9 mouse cellular contexts compared by ENCODE assay signal in the genomic region with DNA sequence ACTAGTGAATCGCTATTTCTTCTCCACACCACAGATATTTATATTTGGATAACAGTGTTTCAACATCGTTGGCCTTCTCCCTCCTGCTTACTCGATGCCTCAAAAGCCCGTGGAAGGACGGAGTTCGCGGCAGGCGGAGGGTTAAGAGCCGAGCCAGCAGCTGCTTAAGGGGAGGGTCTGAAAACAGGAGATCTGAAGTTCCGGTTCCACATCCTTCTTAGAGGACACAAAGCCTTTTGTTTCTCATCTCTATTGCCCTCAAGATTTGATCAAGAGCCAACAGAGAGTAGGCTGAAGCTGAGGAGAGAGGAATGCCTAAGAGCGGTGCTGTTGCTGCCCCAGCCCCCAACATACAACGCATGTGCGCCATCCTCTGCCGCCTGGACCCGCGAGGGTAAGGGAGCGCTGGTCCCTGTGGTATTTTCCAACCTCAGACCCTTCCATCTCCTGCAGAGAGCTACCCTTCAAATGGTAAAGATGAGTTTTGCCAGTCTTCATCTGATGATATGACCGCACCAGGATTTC. TPM values are rescaled to one million over a fixed set of nuclear protein-coding genes. Genes with fewer than 3 reads are reported as not detected.
DNase-seq lines count a peak whose midpoint lies in the region; ATAC-seq and TF ChIP-seq lines count a peak whose summit lies in the region.
"Had no signal": no experiment of that assay in that cellular context is flagged by ENCODE, and none has a peak within 500 bp of the region (broad histone marks: within the 10 kb centered on the region; RNA-seq: fewer than 3 reads in every experiment).

No protein-coding gene starts in this region.

- H3K4me2 ChIP-seq in intestine, postnatal 0 days (replicated peaks; ENCODE audit: low read depth), result peak overlapping the region; percentile 33; the same call in 1 of the 2 replicates

- H3K27me3 ChIP-seq in forebrain, embryonic 10.5 days (ENCODE audit: poor library complexity, severe bottlenecking), result peaks cover 11% of the 10 kb centered on the region
- H3K27me3 ChIP-seq in intestine, postnatal 0 days (replicated peaks; ENCODE audit: control insufficient read depth, insufficient read depth, low read length), result no peaks in the 10 kb centered on the region
- H3K27me3 ChIP-seq in small intestine, adult 2 months (ENCODE audit: control insufficient read depth, insufficient read depth, low read length), result no peaks in the 10 kb centered on the region

- peaks cover 34% of the 10 kb centered on the region for H3K4me1 ChIP-seq in forebrain, embryonic 10.5 days
- H3K4me1 ChIP-seq in intestine, postnatal 0 days (replicated peaks; ENCODE audit: control insufficient read depth, insufficient read depth, low read length), result no peaks in the 10 kb centered on the region; the same call in 1 of the 2 replicates
- peaks cover 27% of the 10 kb centered on the region for H3K4me1 ChIP-seq in small intestine, adult 2 months (ENCODE audit: control insufficient read depth, insufficient read depth, insufficient read length, low read length)

- no peak for TF ChIP-seq POLR2A in small intestine, adult 2 months (IDR thresholded peaks at IDR 0.05; ENCODE audit: low read depth, low read length)

- TF ChIP-seq CTCF in layer of hippocampus, adult 2 months (conservative IDR thresholded peaks at IDR 0.05), result no peak
- no peak for TF ChIP-seq CTCF in intestine, postnatal 0 days (IDR thresholded peaks at IDR 0.05; ENCODE audit: low read depth)
- no peak for TF ChIP-seq CTCF in small intestine, adult 2 months (IDR thresholded peaks at IDR 0.05; ENCODE audit: extremely low read depth, insufficient read length, insufficient replicate concordance, low read depth, low read length)

- ATAC-seq in intestine, postnatal 0 days, result no peak

- no peaks in the 10 kb centered on the region for H3K36me3 ChIP-seq in forebrain, embryonic 10.5 days (replicated peaks)
- H3K36me3 ChIP-seq in intestine, postnatal 0 days (ENCODE audit: control insufficient read depth, insufficient read depth), result no peaks in the 10 kb centered on the region
- no peaks in the 10 kb centered on the region for H3K36me3 ChIP-seq in small intestine, adult 2 months (ENCODE audit: control insufficient read depth, insufficient read depth, low read length)

- no peak overlapping the region for H3K9ac ChIP-seq in intestine, postnatal 0 days (ENCODE audit: low read depth, low read length)

- peak overlapping the region; percentile 33; the same call in 1 of the 2 replicates for H3K4me3 ChIP-seq in layer of hippocampus, adult 2 months
- peak overlapping the region; percentile 28 for H3K4me3 ChIP-seq in forebrain, embryonic 10.5 days
- peak overlapping the region; percentile 9; the same call in 1 of the 2 replicates for H3K4me3 ChIP-seq in intestine, postnatal 0 days (ENCODE audit: low read depth, low read length)
- peak overlapping the region; percentile 39 for H3K4me3 ChIP-seq in small intestine, adult 2 months (ENCODE audit: low read depth, low read length)
- H3K4me3 ChIP-seq: megakaryocyte, embryonic 14.5 days had no signal

- 37% methylated on average over 18 of the region's 18 CpGs for WGBS in forebrain, embryonic 10.5 days
- 18% methylated on average over 18 of the region's 18 CpGs for WGBS in intestine, postnatal 0 days
- 10% methylated on average over 18 of the region's 18 CpGs for WGBS in small intestine, adult 2 months

- DNase-seq in layer of hippocampus, adult 2 months (ENCODE audit: low spot score in 2 of 2), result no peak
- no peak for DNase-seq in layer of hippocampus, postnatal 25 days (ENCODE audit: extremely low spot score in 1 of 2, low spot score in 1 of 2)
- DNase-seq in forebrain, embryonic 10.5 days (ENCODE audit: extremely low spot score, low spot score), result no peak
- DNase-seq in ovary, postnatal 36 days (ENCODE audit: low spot score), result no peak
- no peak for DNase-seq in ovary, adult 18-20 months (ENCODE audit: low spot score)
- no peak for DNase-seq in cerebellum, adult 9-11 months

- H3K27ac ChIP-seq in layer of hippocampus, adult 2 months, result no peak overlapping the region
- H3K27ac ChIP-seq in forebrain, embryonic 10.5 days, result peak overlapping the region; percentile 36
- peak overlapping the region; percentile 60 for H3K27ac ChIP-seq in intestine, postnatal 0 days (ENCODE audit: low read depth, low read length)
- H3K27ac ChIP-seq in small intestine, adult 2 months (ENCODE audit: insufficient read depth, low read depth, low read length), result peak overlapping the region; percentile 71

- H3K9me3 ChIP-seq in forebrain, embryonic 10.5 days, result no peaks in the 10 kb centered on the region
- H3K9me3 ChIP-seq in intestine, postnatal 0 days (ENCODE audit: control insufficient read depth), result no peaks in the 10 kb centered on the region
- H3K9me3 ChIP-seq: megakaryocyte, embryonic 14.5 days had no signal

RNA-seq across cellular contexts. Expression of a gene that starts 22.4 kb away (rescaled TPM):
- 10 to 100 TPM; 47.4 to 53.1 TPM for total RNA-seq in layer of hippocampus, adult 2 months (2021)
- 10 to 100 TPM; 46.3 to 47.5 TPM for total RNA-seq in layer of hippocampus, postnatal 25 days (2021)
- polyA plus RNA-seq in forebrain, embryonic 10.5 days (2016; fragmentation: Nextera tagmentation; extraction: Ambion mirVana), result 18.0 and 19.2 TPM in 2 replicates
- polyA plus RNA-seq in intestine, postnatal 0 days (2015; fragmentation: Nextera tagmentation; extraction: Ambion mirVana), result 22.2 and 30.4 TPM in 2 replicates
- 26.9 and 40.6 TPM in 2 replicates for polyA plus RNA-seq in small intestine, adult 2 months (2012; rRNA removed)
